Mouse (Mus musculus): Measurements from ENCODE around the gene Dad1. TPM values are rescaled to one million over a fixed set of nuclear protein-coding genes. Genes with fewer than 3 reads are reported as not detected.
A peak's percentile ranks its signal among the peaks of the same experiment; 100 is the strongest.
"Not testable (repeated sequence)": the region's sequence is repeated elsewhere in the genome, so short reads cannot be mapped to it uniquely, and the experiment has no call there.

Dad1 gene
- polyA plus RNA-seq, 1 experiment from 2014 or later, result 340 TPM

DNA sequence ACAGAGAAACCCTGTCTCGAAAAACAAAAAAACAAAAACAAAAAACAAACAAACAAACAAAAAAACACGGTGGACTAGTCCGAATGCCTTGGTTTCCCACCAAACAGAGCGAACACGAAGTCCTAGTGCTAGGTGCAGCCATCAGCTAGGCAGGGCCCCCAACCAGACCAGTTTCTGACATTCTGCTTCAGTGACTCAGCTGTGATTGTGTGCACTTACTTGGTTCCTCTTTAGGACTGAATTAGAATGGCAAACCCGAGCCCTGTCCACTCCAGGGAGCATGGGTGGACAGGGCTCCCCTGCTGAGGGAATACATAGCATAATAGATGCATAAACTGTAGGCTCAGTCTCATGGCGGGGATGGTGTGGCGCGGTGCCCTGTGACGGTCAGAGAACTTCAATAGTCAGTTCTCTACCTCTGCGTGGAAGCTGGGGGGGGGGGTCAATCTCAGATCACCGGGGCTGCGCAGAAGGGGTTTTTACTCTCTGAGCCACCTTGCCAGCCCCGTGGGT lies 23.2 kb downstream of the Dad1 start:
- Histone ChIP-seq H3K4me2 (no peak overlapping the region), H3K9ac (no peak overlapping the region), H3K4me3 (no peak overlapping the region), H3K36me3 (peaks cover 16% of the 10 kb centered on the region), H3K4me1 (peaks cover 33% of the 10 kb centered on the region), H3K27ac (no peak overlapping the region), H3K9me3 (no peaks in the 10 kb centered on the region), H3K27me3 (0 out of 2 replicates have a peak, but pooled peaks cover 4% of the 10 kb centered on the region)
- 88% methylated on average over 14 of the region's 14 CpGs for WGBS
- no peak for ATAC-seq (ENCODE audit: insufficient number of reproducible peaks, insufficient read depth, low FRiP score, low TSS enrichment, low read depth)

DNA sequence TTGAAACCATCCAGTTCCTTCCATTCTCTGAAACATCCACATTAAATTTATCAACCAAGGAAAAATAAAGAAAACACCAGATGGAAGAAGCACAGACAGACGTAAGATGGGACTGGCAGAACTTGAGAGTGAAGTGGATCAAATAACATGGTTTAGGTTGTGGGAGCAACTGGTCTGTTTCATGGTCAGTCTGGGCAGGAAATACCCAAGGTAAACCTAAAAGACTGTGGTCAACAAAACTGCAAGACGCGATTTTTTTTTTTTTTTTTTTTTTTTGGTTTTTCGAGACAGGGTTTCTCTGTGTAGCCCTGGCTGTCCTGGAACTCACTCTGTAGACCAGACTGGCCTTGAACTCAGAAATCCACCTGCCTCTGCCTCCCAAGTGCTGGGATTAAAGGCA lies 24.1 kb downstream of the Dad1 start:
- not testable (repeated sequence) for H3K4me3 ChIP-seq; H3K27me3 ChIP-seq; H3K27ac ChIP-seq; H3K36me3 ChIP-seq; H3K9ac ChIP-seq; H3K4me2 ChIP-seq; H3K9me3 ChIP-seq; ATAC-seq (ENCODE audit: insufficient number of reproducible peaks, insufficient read depth, low FRiP score, low TSS enrichment, low read depth)
- H3K4me1 ChIP-seq, result peaks cover 33% of the 10 kb centered on the region
- WGBS, result 77% methylated on average over 3 of the region's 4 CpGs

GRCm38 (mm10) chr14:54228933-54229713 lies 24.8 kb downstream of the Dad1 start:
- Histone ChIP-seq H3K36me3 (peaks cover under 1% of the 10 kb centered on the region; the same call in 1 of the 2 replicates), H3K9me3 (no peaks in the 10 kb centered on the region), H3K27ac (no peak overlapping the region), H3K9ac (peak overlapping the region; percentile 65), H3K4me1 (peaks cover 35% of the 10 kb centered on the region), H3K27me3 (0 out of 2 replicates have a peak, but pooled peaks cover 4% of the 10 kb centered on the region), H3K4me2 (peak overlapping the region; percentile 62), H3K4me3 (peak overlapping the region; percentile 36)
- WGBS, result 12% methylated on average over 25 of the region's 25 CpGs
- no peak for ATAC-seq (ENCODE audit: insufficient number of reproducible peaks, insufficient read depth, low FRiP score, low TSS enrichment, low read depth)

- Histone ChIP-seq H3K4me3 (peak overlapping the region; percentile 36; the same call in 1 of the 2 replicates), H3K27ac (no peak overlapping the region; the same call in 1 of the 2 replicates), H3K9me3 (no peaks in the 10 kb centered on the region), H3K4me2 (peak overlapping the region; percentile 62), H3K36me3 (no peaks in the 10 kb centered on the region), H3K27me3 (0 out of 2 replicates have a peak, but pooled peaks cover 4% of the 10 kb centered on the region), H3K4me1 (peaks cover 33% of the 10 kb centered on the region), H3K9ac (peak overlapping the region; percentile 65; the same call in 1 of the 2 replicates)
- ATAC-seq (ENCODE audit: insufficient number of reproducible peaks, insufficient read depth, low FRiP score, low TSS enrichment, low read depth), result no peak
- WGBS, result 6% methylated on average over 7 of the region's 7 CpGs
Measured at GRCm38 (mm10) chr14:54228501-54228900, 25.4 kb downstream of the Dad1 start.

DNA sequence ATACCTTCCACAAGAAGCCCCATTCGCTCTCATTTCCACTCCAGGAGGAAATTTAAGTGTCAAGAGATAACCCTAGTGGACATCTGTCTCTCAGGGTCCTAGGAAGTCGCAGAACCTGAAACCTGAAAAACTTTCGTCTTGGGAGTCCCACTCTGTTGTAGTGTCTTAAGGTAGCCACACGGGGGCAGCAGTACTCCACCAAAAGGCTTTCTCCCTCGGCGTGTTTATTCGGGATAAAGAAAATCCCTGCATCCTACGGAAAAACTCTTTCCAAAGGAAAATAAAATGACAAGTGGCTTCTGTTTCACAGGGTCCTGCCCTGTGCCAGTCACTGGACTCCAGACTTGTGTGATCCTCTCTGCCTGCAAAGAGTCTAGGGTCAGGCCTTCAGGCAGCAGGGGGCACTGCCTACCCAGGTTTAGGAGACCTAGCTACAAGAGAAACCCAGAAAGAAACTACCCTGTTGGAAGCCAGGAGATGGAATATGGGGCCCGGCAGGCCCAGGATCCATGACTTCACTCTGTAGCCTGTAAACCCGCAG lies 25.9 kb downstream of the Dad1 start:
- ATAC-seq (ENCODE audit: insufficient number of reproducible peaks, insufficient read depth, low FRiP score, low TSS enrichment, low read depth), result peak; percentile 35; the same call in 1 of the 2 replicates

GRCm38 (mm10) chr14:54226911-54227811 lies 26.7 kb downstream of the Dad1 start:
- ATAC-seq (ENCODE audit: insufficient number of reproducible peaks, insufficient read depth, low FRiP score, low TSS enrichment, low read depth), result 0 out of 2 replicates have a peak, but pooled peaks have one; percentile 16
- H3K36me3 ChIP-seq, result no peaks in the 10 kb centered on the region
- 39% methylated on average over 16 of the region's 16 CpGs for WGBS
- H3K4me3 ChIP-seq, result peak overlapping the region; percentile 36; the same call in 1 of the 2 replicates
- H3K27me3 ChIP-seq, result 0 out of 2 replicates have a peak, but pooled peaks cover 4% of the 10 kb centered on the region
- H3K4me1 ChIP-seq, result peaks cover 24% of the 10 kb centered on the region
- H3K9ac ChIP-seq, result no peak overlapping the region
- H3K27ac ChIP-seq, result peak overlapping the region; percentile 51; the same call in 1 of the 2 replicates
- peak overlapping the region; percentile 62 for H3K4me2 ChIP-seq
- no peaks in the 10 kb centered on the region for H3K9me3 ChIP-seq

More for the DNA sequence above, 25.9 kb downstream of the Dad1 start:
- H3K9ac ChIP-seq, result peak overlapping the region; percentile 65; the same call in 1 of the 2 replicates
- 0 out of 2 replicates have a peak, but pooled peaks cover 4% of the 10 kb centered on the region for H3K27me3 ChIP-seq
- H3K4me1 ChIP-seq, result peaks cover 28% of the 10 kb centered on the region
- H3K9me3 ChIP-seq, result no peaks in the 10 kb centered on the region
- no peaks in the 10 kb centered on the region for H3K36me3 ChIP-seq
- H3K27ac ChIP-seq, result peak overlapping the region; percentile 51; the same call in 1 of the 2 replicates
- H3K4me2 ChIP-seq, result peak overlapping the region; percentile 62
- WGBS, result under 1% methylated on average over 10 of the region's 10 CpGs
- H3K4me3 ChIP-seq, result peak overlapping the region; percentile 36

DNA sequence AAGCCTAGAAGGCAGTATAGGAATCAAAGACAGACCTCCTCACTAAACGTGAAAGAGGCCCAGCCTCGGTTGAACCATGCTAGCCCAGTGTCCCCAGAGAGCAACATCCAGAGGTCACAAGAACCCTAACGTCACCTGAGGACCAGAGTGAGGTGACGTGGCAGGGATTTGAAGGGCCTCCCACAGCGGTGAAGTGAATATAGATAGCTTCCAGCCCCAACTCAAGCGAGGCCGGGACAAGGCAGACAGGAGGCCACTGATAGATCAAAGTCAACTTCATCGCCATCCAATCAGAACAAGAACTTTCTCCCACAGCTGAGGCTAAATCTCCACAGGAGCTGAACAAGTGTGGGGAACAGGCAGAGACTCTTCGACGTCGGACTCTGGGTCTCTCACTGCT lies 28.2 kb downstream of the Dad1 start:
- Histone ChIP-seq H3K4me1 (peaks cover 22% of the 10 kb centered on the region), H3K9me3 (no peaks in the 10 kb centered on the region), H3K4me2 (no peak overlapping the region), H3K27ac (no peak overlapping the region), H3K9ac (no peak overlapping the region), H3K4me3 (no peak overlapping the region), H3K36me3 (no peaks in the 10 kb centered on the region), H3K27me3 (0 out of 2 replicates have a peak, but pooled peaks cover 4% of the 10 kb centered on the region)
- ATAC-seq (ENCODE audit: insufficient number of reproducible peaks, insufficient read depth, low FRiP score, low TSS enrichment, low read depth), result no peak
- 77% methylated on average over 11 of the region's 11 CpGs for WGBS

- ATAC-seq (ENCODE audit: insufficient number of reproducible peaks, insufficient read depth, low FRiP score, low TSS enrichment, low read depth), result no peak
- H3K27ac ChIP-seq, result no peak overlapping the region
- 0 out of 2 replicates have a peak, but pooled peaks cover 4% of the 10 kb centered on the region for H3K27me3 ChIP-seq
- H3K9ac ChIP-seq, result no peak overlapping the region
- 46% methylated on average over 16 of the region's 16 CpGs for WGBS
- H3K4me2 ChIP-seq, result no peak overlapping the region
- no peaks in the 10 kb centered on the region for H3K36me3 ChIP-seq
- H3K9me3 ChIP-seq, result no peaks in the 10 kb centered on the region
- H3K4me3 ChIP-seq, result no peak overlapping the region
- peaks cover 23% of the 10 kb centered on the region for H3K4me1 ChIP-seq
Measured at GRCm38 (mm10) chr14:54224484-54225467, 29.1 kb downstream of the Dad1 start.

GRCm38 (mm10) chr14:54224064-54224417 lies 29.9 kb downstream of the Dad1 start:
- Histone ChIP-seq H3K9ac (no peak overlapping the region), H3K27ac (no peak overlapping the region), H3K36me3 (no peaks in the 10 kb centered on the region), H3K4me3 (no peak overlapping the region), H3K27me3 (0 out of 2 replicates have a peak, but pooled peaks cover 4% of the 10 kb centered on the region), H3K4me1 (peaks cover 26% of the 10 kb centered on the region), H3K9me3 (no peaks in the 10 kb centered on the region), H3K4me2 (no peak overlapping the region)
- 93% methylated on average over 5 of the region's 5 CpGs for WGBS
- ATAC-seq (ENCODE audit: insufficient number of reproducible peaks, insufficient read depth, low FRiP score, low TSS enrichment, low read depth), result no peak

Measured in embryonic facial prominence, embryonic 13.5 days (tissue).